Mouse (Mus musculus): ENCODE results near the gene Bap1. TPM values are rescaled to one million over a fixed set of nuclear protein-coding genes. Genes with fewer than 3 reads are reported as not detected.

Gene Bap1
- polyA plus RNA-seq, 1 experiment = 17.8 TPM

- Histone ChIP-seq H3K27ac (replicated peaks; ENCODE audit: low read depth, low read length) (peak within 1 kb of the TSS; percentile 81), H3K4me3 (ENCODE audit: insufficient read depth, low read depth, low read length) (peak within 1 kb of the TSS; percentile 57), H3K4me1 (ENCODE audit: control insufficient read depth, insufficient read depth, insufficient read length, low read length) (peaks cover 5% of the 10 kb centered on the region)
Measured at GRCm38 (mm10) chr14:31217666-31218065, 33.6 kb upstream of the Bap1 start, which contains the start of gene Sema3g. Sema3g (plus strand) TSS chr14:31217860.

DNA sequence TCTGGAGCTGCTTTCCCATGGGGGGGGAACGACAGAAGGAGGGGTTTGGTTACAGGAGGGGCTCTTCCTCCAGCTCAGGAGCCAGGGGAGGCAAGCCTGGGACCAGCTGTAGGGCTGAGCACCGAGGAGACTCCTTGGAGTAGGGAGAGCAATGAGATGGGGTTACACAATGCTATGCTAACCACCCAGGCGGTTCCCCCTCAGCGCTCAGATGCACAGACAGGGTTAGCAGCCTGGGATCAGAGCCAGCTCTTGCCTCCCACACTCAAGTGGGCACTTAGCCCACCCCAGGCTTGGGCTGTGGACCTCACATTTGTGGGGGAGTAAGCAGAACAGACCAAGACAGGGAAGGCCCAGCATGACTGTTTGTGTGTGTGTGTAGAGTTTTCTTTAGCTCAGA, 24.3 kb upstream of the Bap1 start:
- Histone ChIP-seq H3K27ac (replicated peaks; ENCODE audit: low read depth, low read length) (peak overlapping the region; percentile 84), H3K4me1 (ENCODE audit: control insufficient read depth, insufficient read depth, insufficient read length, low read length) (peaks cover 43% of the 10 kb centered on the region), H3K4me3 (ENCODE audit: insufficient read depth, low read depth, low read length) (no peak overlapping the region)

- Histone ChIP-seq H3K4me3 (ENCODE audit: insufficient read depth, low read depth, low read length) (no peak overlapping the region), H3K27ac (replicated peaks; ENCODE audit: low read depth, low read length) (peak overlapping the region; percentile 84), H3K4me1 (ENCODE audit: control insufficient read depth, insufficient read depth, insufficient read length, low read length) (peaks cover 51% of the 10 kb centered on the region)
Measured at GRCm38 (mm10) chr14:31228234-31228633, 23.0 kb upstream of the Bap1 start.

DNA sequence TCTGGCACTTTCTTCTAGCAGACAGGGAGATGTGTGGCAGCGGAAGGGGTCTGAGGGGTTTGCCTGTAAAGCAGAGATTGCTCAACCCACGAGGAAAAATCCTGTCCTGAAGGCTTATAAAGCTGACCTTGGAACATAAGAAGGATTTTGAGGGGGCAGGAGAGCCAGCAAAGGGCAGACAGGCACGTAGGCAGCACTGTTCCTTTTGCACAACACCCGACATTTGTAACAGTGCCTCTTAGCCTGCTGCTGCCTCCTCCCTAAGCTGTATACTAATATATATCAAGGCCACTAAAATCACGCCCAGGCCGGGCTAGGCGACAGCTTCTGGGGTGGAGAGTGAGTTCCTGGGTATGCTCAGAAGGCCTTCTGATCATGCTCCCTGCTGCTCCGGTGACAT, 20.8 kb upstream of the Bap1 start:
- Histone ChIP-seq H3K4me1 (ENCODE audit: control insufficient read depth, insufficient read depth, insufficient read length, low read length) (peaks cover 51% of the 10 kb centered on the region), H3K4me3 (ENCODE audit: insufficient read depth, low read depth, low read length) (no peak overlapping the region), H3K27ac (replicated peaks; ENCODE audit: low read depth, low read length) (peak overlapping the region; percentile 97)

DNA sequence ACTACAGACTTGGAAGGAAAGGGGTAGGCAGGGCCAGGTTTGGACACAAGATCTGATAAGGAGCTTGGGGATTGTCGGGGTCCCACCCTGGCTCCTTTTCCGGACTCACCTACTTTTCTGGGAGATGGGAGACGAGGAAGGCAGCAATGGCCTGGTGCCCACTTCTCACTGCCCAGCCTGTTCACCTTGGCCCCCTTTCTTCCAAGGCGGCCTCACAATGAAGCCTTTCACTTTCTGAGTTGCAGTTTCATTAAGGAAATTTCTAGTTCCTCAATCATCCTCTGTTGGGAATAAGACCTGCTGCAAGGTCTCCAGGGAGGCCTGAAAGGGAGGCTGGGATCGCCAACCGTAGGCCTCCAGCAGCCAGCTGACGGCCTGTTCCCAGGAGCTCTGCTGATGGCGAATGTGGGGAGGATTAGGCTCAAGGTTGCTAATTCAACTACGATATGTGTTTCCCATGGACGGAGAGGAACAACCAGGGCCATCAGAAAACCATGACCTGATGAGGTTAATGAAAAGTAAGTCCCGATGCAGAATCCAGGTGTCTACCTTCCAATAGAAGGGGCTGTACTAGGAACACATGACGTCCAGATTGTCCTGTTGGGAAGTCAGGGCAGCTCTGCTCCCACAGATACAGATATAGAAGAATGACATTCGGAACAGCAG, 18.7 kb upstream of the Bap1 start:
- peaks cover 44% of the 10 kb centered on the region for H3K4me1 ChIP-seq (ENCODE audit: control insufficient read depth, insufficient read depth, insufficient read length, low read length)
- H3K4me3 ChIP-seq (ENCODE audit: insufficient read depth, low read depth, low read length) = peak overlapping the region; percentile 18
- H3K27ac ChIP-seq (replicated peaks; ENCODE audit: low read depth, low read length) = peak overlapping the region; percentile 97

DNA sequence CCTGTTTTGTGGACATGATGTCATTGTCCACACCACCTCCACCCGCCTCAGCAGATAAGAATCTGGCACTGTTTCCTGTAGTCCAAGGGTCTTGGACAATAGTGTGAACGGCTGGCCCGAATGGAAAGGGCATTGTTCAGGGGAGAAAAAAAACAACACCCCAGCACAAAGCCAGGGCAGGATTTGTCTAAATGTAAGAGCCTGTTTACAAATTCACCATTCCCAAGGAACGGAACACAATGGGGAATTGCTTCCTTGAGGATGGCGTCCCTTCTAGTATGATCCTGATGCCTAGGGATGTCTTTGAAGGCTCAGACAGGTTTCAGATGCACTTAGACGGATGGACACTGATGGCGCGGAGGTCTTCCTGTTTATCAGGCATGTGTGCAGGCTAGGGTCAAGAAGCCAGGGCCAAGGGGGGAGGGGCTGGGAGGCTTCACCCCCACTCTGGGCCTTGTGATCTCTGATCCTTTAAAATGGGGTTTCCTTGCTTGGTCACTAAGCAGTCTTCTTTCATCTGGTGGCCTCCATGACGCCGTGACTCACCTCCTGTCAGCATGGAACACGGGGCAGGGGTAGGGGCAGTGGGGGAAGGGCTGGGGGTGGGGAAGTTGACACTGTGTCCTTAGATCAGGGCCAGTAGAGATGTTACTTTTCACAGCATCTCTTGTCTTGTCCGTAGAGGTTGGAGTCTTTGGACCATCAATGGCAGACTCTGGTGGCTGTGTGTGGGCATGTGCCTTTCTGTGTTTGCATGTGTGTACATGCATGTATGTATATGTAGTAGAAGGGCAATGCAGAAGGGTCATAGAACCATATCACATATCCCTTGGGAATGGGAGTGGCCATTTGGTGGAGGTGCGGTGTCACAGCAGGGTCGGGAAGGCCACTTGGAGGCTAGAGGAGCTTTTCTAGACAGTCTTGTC, 17.9 kb upstream of the Bap1 start:
- H3K4me3 ChIP-seq (ENCODE audit: insufficient read depth, low read depth, low read length) = peak overlapping the region; percentile 22
- peaks cover 36% of the 10 kb centered on the region for H3K4me1 ChIP-seq (ENCODE audit: control insufficient read depth, insufficient read depth, insufficient read length, low read length)
- H3K27ac ChIP-seq (replicated peaks; ENCODE audit: low read depth, low read length) = peak overlapping the region; percentile 98

DNA sequence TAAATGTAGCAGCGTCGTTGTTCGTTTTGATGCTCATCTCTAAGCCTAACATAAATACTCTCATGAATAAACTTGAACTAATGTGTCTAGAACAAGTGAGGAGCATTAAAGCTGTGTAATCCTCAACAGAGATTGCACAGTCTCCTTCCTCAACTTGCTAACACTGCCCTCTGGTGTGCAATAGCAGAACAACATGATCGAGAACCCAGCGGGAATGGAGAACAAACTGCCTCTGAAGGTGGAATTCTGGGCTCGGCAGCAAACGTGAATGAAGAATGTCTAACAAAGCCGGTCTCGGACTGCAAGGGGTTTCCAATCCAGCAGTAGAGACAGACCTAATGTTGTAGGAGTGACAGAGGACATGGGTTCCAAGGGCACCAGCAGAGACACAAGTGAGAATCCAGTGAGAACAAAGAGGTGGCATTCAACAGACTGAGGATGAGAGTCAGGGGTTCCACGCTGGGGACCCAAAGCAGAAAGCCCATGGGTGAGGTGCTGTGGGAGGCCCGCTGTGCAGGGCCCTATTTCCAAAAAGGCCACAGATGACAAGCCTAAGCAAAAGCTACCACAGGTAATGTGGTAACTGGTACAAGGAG, 17.2 kb upstream of the Bap1 start:
- Histone ChIP-seq H3K4me3 (ENCODE audit: insufficient read depth, low read depth, low read length) (peak overlapping the region; percentile 1; the same call in 1 of the 2 replicates), H3K27ac (replicated peaks; ENCODE audit: low read depth, low read length) (peak overlapping the region; percentile 98)

GRCm38 (mm10) chr14:31237101-31237882, 14.0 kb upstream of the Bap1 start:
- H3K4me3 ChIP-seq (ENCODE audit: insufficient read depth, low read depth, low read length) = no peak overlapping the region
- H3K27ac ChIP-seq (replicated peaks; ENCODE audit: low read depth, low read length) = no peak overlapping the region
- peaks cover 5% of the 10 kb centered on the region; the same call in 1 of the 2 replicates for H3K4me1 ChIP-seq (ENCODE audit: control insufficient read depth, insufficient read depth, insufficient read length, low read length)

More for the DNA sequence above, 17.2 kb upstream of the Bap1 start:
- H3K4me1 ChIP-seq (ENCODE audit: control insufficient read depth, insufficient read depth, insufficient read length, low read length) = peaks cover 29% of the 10 kb centered on the region

GRCm38 (mm10) chr14:31240528-31240927, 10.7 kb upstream of the Bap1 start:
- Histone ChIP-seq H3K27ac (replicated peaks; ENCODE audit: low read depth, low read length) (no peak overlapping the region), H3K4me3 (ENCODE audit: insufficient read depth, low read depth, low read length) (no peak overlapping the region), H3K4me1 (ENCODE audit: control insufficient read depth, insufficient read depth, insufficient read length, low read length) (no peaks in the 10 kb centered on the region)

DNA sequence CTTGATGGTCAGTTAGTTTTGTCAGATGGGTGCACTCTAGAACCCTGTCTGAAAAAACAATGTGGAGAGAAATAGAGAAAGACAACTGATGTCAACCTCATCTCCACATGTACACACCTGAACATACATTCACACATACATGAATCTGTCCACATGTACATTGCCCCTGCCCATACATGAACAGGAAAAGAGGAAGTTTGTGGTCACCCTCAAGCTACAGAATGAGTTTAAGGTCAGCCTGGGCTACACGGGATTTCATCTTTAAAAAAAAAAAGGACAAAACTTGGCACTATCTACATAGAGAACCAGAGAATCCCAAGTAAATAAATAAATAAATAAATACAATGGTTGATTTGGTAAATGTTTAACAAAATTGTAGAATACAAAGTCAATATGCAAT, 6.5 kb upstream of the Bap1 start:
- Histone ChIP-seq H3K4me3 (ENCODE audit: insufficient read depth, low read depth, low read length) (no peak overlapping the region), H3K27ac (replicated peaks; ENCODE audit: low read depth, low read length) (no peak overlapping the region)

GRCm38 (mm10) chr14:31245946-31246345, 5.3 kb upstream of the Bap1 start:
- H3K27ac ChIP-seq (replicated peaks; ENCODE audit: low read depth, low read length) = no peak overlapping the region
- no peak overlapping the region for H3K4me3 ChIP-seq (ENCODE audit: insufficient read depth, low read depth, low read length)
- no peaks in the 10 kb centered on the region for H3K4me1 ChIP-seq (ENCODE audit: control insufficient read depth, insufficient read depth, insufficient read length, low read length)

More for the DNA sequence above, 6.5 kb upstream of the Bap1 start:
- H3K4me1 ChIP-seq (ENCODE audit: control insufficient read depth, insufficient read depth, insufficient read length, low read length) = no peaks in the 10 kb centered on the region

DNA sequence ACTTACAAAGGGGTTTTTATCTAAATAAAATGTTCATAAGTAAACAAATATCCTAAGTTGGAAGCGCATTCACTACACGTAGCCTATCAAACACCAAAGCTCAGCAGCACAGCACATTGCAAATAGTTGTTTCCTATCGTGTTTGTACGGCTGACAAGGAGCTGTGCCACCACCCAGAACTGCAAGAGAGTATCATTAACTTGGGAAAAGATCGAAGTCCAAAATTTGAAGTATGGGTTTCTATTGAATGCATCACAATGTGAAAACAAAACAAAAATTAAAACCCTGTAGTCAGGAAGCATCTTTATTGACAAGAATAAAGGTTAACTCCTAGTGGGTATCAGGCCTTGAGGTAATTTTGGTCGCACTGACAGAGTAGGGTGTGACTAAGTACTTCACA, 2.9 kb upstream of the Bap1 start:
- no peak overlapping the region for H3K4me3 ChIP-seq (ENCODE audit: insufficient read depth, low read depth, low read length)
- no peaks in the 10 kb centered on the region; the same call in 1 of the 2 replicates for H3K4me1 ChIP-seq (ENCODE audit: control insufficient read depth, insufficient read depth, insufficient read length, low read length)
- no peak overlapping the region for H3K27ac ChIP-seq (replicated peaks; ENCODE audit: low read depth, low read length)

DNA sequence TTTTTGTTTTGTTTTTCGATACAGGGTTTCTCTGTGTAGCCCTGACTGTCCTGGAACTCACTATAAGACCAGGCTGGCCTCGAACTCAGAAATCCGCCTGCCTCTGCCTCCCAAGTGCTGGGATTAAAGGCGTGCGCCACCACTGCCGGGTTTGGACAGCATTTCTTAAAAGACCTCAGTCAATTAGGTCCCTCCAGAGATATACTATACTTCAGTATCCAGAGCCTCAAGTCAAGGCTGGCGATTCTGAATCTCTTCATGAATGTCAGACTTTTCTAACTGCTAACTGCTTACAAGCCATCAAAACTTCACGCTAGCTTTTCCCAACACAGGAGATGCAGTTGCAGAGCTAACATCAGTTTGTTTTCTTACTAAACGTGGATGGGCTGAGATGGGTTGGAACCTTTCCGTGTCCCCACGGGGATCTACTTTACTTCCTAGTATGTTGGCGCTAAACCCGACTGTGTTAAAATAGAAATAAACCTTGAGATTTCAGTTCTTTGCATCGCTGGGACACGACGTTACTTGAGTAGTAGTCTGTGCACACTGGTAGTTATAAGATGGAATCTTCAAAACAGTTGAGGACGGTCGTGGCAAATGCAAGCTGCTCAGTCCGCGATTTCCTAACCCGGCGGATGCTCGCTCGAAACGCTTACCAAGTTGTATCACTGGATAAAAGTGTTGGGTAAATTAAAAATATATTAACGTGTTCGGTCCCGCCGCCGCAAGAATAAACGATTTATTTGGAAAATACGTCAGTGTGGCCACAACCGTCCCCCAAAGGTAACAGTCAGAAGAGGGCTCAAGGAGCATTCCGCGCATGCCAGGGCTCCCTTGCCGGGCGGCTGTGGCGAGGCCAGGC, 797 bp upstream of the Bap1 start:
- H3K27ac ChIP-seq (replicated peaks; ENCODE audit: low read depth, low read length) = peak overlapping the region; percentile 96
- H3K4me1 ChIP-seq (ENCODE audit: control insufficient read depth, insufficient read depth, insufficient read length, low read length) = no peaks in the 10 kb centered on the region; the same call in 1 of the 2 replicates
- H3K4me3 ChIP-seq (ENCODE audit: insufficient read depth, low read depth, low read length) = peak overlapping the region; percentile 85

DNA sequence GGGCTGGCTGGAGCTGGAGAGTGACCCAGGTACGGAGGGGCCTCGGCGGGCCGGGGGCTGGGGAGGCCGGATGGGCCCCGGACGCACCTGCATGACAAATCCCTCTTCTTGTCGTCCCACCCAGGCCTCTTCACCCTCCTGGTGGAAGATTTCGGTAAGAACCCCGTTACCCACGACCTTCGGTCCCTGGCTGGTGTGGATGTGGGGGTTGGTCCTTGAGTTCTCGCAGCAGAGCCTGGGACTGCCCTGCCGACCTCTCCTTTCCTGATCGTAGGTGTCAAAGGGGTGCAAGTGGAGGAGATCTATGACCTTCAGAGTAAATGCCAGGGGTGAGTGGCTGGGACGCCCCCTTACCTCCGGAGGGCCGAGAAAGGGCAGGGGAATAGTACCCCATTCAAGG, 376 bp downstream of the Bap1 start:
- no peaks in the 10 kb centered on the region; the same call in 1 of the 2 replicates for H3K4me1 ChIP-seq (ENCODE audit: control insufficient read depth, insufficient read depth, insufficient read length, low read length)
- H3K27ac ChIP-seq (replicated peaks; ENCODE audit: low read depth, low read length) = peak overlapping the region; percentile 53
- H3K4me3 ChIP-seq (ENCODE audit: insufficient read depth, low read depth, low read length) = peak overlapping the region; percentile 79

Data from brown adipose tissue, adult 24 weeks (tissue).